ENCODE assay signal across 8 mouse cellular contexts in the genomic region with DNA sequence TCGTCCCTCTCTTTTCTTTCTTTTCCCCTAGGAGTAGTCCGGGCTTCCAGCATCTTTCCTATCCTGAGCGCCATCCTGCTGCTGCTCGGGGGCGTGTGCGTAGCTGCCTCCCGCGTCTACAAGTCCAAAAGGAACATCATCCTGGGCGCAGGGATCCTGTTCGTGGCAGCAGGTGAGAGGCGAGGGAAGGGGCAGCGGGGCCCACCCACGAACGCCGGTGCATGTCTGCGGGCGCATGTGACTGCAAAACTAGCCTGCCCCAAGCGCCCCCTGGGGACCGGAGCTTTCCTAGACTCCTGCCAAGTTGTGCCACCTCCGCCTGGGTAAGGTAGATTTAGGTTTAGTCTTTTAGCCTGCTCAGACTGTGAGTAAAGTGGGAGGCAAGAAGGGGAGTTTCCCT. TPM values are rescaled to one million over a fixed set of nuclear protein-coding genes. Genes with fewer than 3 reads are reported as not detected.
DNase-seq lines count a peak whose midpoint lies in the region; ATAC-seq lines count a peak whose summit lies in the region.
"Had no signal": no experiment of that assay in that cellular context is flagged by ENCODE, and none has a peak within 500 bp of the region (broad histone marks: within the 10 kb centered on the region; RNA-seq: fewer than 3 reads in every experiment).

No protein-coding gene starts in this region.

- peak overlapping the region; percentile 44 for H3K4me3 ChIP-seq in embryonic facial prominence, embryonic 12.5 days
- peak overlapping the region; percentile 41 for H3K4me3 ChIP-seq in intestine, embryonic 16.5 days (ENCODE audit: low read length)

- no peak for ATAC-seq in embryonic facial prominence, embryonic 12.5 days (ENCODE audit: insufficient number of reproducible peaks, insufficient read depth, low FRiP score, low TSS enrichment)
- no peak for ATAC-seq in intestine, embryonic 16.5 days

- peaks cover 57% of the 10 kb centered on the region for H3K27me3 ChIP-seq in embryonic facial prominence, embryonic 12.5 days
- peaks cover 62% of the 10 kb centered on the region for H3K27me3 ChIP-seq in intestine, embryonic 16.5 days (replicated peaks; ENCODE audit: control insufficient read depth, insufficient read depth, low read length)

- no peaks in the 10 kb centered on the region for H3K36me3 ChIP-seq in embryonic facial prominence, embryonic 12.5 days
- H3K36me3 ChIP-seq in intestine, embryonic 16.5 days (ENCODE audit: control insufficient read depth, insufficient read depth, low read length) = no peaks in the 10 kb centered on the region

- H3K27ac ChIP-seq in embryonic facial prominence, embryonic 12.5 days = no peak overlapping the region
- no peak overlapping the region for H3K27ac ChIP-seq in intestine, embryonic 16.5 days (ENCODE audit: low read length)

- 0 out of 2 replicates have a peak, but pooled peaks cover 10% of the 10 kb centered on the region for H3K4me1 ChIP-seq in embryonic facial prominence, embryonic 12.5 days
- H3K4me1 ChIP-seq in intestine, embryonic 16.5 days (ENCODE audit: control insufficient read depth, insufficient read depth, low read length) = peaks cover 8% of the 10 kb centered on the region

- H3K4me2 ChIP-seq in embryonic facial prominence, embryonic 12.5 days (replicated peaks) = peak overlapping the region; percentile 73
- H3K4me2 ChIP-seq in intestine, embryonic 16.5 days (ENCODE audit: low read depth, low read length) = peak overlapping the region; percentile 67

- DNase-seq in ovary, postnatal 36 days (ENCODE audit: low spot score) = peak; percentile 27
- no peak for DNase-seq in ovary, postnatal 14 days (ENCODE audit: low spot score)
- peak; percentile 67 for DNase-seq in adrenal gland, postnatal 10 days
- DNase-seq in natural killer cell, adult 2 months (ENCODE audit: low spot score in 2 of 2) = peak; percentile 16 to 17
- DNase-seq in layer of hippocampus, adult 11-12 months (ENCODE audit: low spot score) = no peak

- no peaks in the 10 kb centered on the region for H3K9me3 ChIP-seq in embryonic facial prominence, embryonic 12.5 days
- no peaks in the 10 kb centered on the region for H3K9me3 ChIP-seq in intestine, embryonic 16.5 days (ENCODE audit: control insufficient read depth, low read length)

- WGBS in embryonic facial prominence, embryonic 12.5 days = 2% methylated on average over 20 of the region's 20 CpGs
- WGBS in intestine, embryonic 16.5 days = 1% methylated on average over 20 of the region's 20 CpGs

- peak overlapping the region; percentile 47; the same call in 1 of the 2 replicates for H3K9ac ChIP-seq in embryonic facial prominence, embryonic 12.5 days
- 0 out of 2 replicates have a peak overlapping the region, but pooled peaks have one; percentile 43 for H3K9ac ChIP-seq in intestine, embryonic 16.5 days (ENCODE audit: low read depth, low read length)

RNA-seq across cellular contexts. Expression of a gene that starts 12.0 kb away (rescaled TPM):
- 1 to 10 TPM; 1.5 to 6.5 TPM for total RNA-seq in adrenal gland, postnatal 10 days (2021)
- polyA plus RNA-seq in embryonic facial prominence, embryonic 12.5 days (2016; fragmentation: Nextera tagmentation; extraction: Ambion mirVana) = 1.7 and 2.2 TPM in 2 replicates
- 0.13 and 0.21 TPM in 2 replicates for polyA plus RNA-seq in intestine, embryonic 16.5 days (2015; fragmentation: Nextera tagmentation; extraction: Ambion mirVana)
- polyA plus RNA-seq: gonadal fat pad, adult 2 months had no signal

RNA-seq across cellular contexts. Expression of a gene that starts 21.6 kb away (rescaled TPM):
- 1 to 10 TPM; 2.5 to 3.3 TPM for total RNA-seq in adrenal gland, postnatal 10 days (2021)
- 7.3 and 7.5 TPM in 2 replicates for polyA plus RNA-seq in embryonic facial prominence, embryonic 12.5 days (2016; fragmentation: Nextera tagmentation; extraction: Ambion mirVana)
- 0.93 and 1.2 TPM in 2 replicates for polyA plus RNA-seq in intestine, embryonic 16.5 days (2015; fragmentation: Nextera tagmentation; extraction: Ambion mirVana)

Comparison
In these comparisons a context has a peak if more than half of its experiments do, and no peak if none do; other contexts are left out.
1. DNase-seq: peak in ovary, postnatal 36 days (single experiment), adrenal gland, postnatal 10 days (single experiment) and natural killer cell, adult 2 months (2 of 2); none in ovary, postnatal 14 days (single experiment) and layer of hippocampus, adult 11-12 months (single experiment).